Mouse (Mus musculus) ES-E14 (cell line): Measurements from ENCODE around the gene Paqr7. TPM values are rescaled to one million over a fixed set of nuclear protein-coding genes. Genes with fewer than 3 reads are reported as not detected.

Experiments used
- DNase-seq: peaks from one replicate; pipeline ENCODE4 v3.0.0-alpha.2; 2013; ENCODE audit warnings: low read depth, low spot score
- H3K27ac ChIP-seq: 2 replicates; pipeline ENCODE4 v1.5.1; 2012; ENCODE audit warnings: low read depth, mild to moderate bottlenecking, low read length, moderate library complexity, mixed read lengths; ENCODE audit not compliant: poor library complexity, insufficient read depth, severe bottlenecking
- H3K36me3 ChIP-seq: 2 replicates; pipeline ENCODE4 v1.6.1; 2012; ENCODE audit warnings: mild to moderate bottlenecking, low read length, moderate library complexity, mixed read lengths; ENCODE audit not compliant: control insufficient read depth, poor library complexity, insufficient read depth, severe bottlenecking
- H3K4me1 ChIP-seq, 2 experiments: fragments of 150-350 bp in 1 of 2; sonication (generic) in 1 of 2; 2 replicates each; pipeline ENCODE4 v1.6.1; 2012; ENCODE audit warnings: low read length in 2 of 2, mild to moderate bottlenecking in 1 of 2, mixed read lengths in 1 of 2; ENCODE audit not compliant: control insufficient read depth in 2 of 2, insufficient read depth in 2 of 2, poor library complexity in 1 of 2
- H3K4me3 ChIP-seq, 2 experiments: fragments of 150-350 bp in 1 of 2; sonication (generic) in 1 of 2; 2 replicates each; pipeline ENCODE4 v1.5.1; 2012; ENCODE audit warnings: low read length in 2 of 2, low read depth in 1 of 2, mild to moderate bottlenecking in 1 of 2, mixed read lengths in 1 of 2; ENCODE audit not compliant: insufficient read depth in 1 of 2, poor library complexity in 1 of 2, severe bottlenecking in 1 of 2
- H3K9ac ChIP-seq: 2 replicates; pipeline ENCODE4 v1.6.1; 2012; ENCODE audit warnings: low read depth, mild to moderate bottlenecking, low read length, mixed read lengths; ENCODE audit not compliant: poor library complexity, insufficient read depth, severe bottlenecking
- H3K9me3 ChIP-seq: fragments of 150-350 bp; sonication (generic); 2 replicates; pipeline ENCODE4 v1.6.1; 2012; ENCODE audit warnings: low read depth, mild to moderate bottlenecking, low read length; ENCODE audit not compliant: control insufficient read depth, insufficient read depth
- CHD2 ChIP-seq: IDR thresholded peaks from 2 replicates; pipeline ENCODE4 v1.6.1; 2014; ENCODE audit warnings: mild to moderate bottlenecking, low read depth, low read length, inconsistent platforms
- HCFC1 ChIP-seq: IDR thresholded peaks from 2 replicates; pipeline ENCODE4 v1.6.1; 2012; ENCODE audit warnings: low read length, inconsistent platforms, borderline replicate concordance; ENCODE audit not compliant: insufficient read depth
- MAFK ChIP-seq: IDR thresholded peaks from 2 replicates; pipeline ENCODE4 v1.6.1; 2014; ENCODE audit warnings: mild to moderate bottlenecking, low read depth, low read length, inconsistent platforms; ENCODE audit not compliant: insufficient read depth
- ZC3H11A ChIP-seq: IDR thresholded peaks from 2 replicates; pipeline ENCODE4 v1.6.1; 2012; ENCODE audit warnings: low read depth, mild to moderate bottlenecking, inconsistent platforms, low read length, borderline replicate concordance
- ZNF384 ChIP-seq: IDR thresholded peaks from 2 replicates; pipeline ENCODE4 v1.6.1; 2012; ENCODE audit warnings: low read depth, low read length, inconsistent platforms
- in situ Hi-C, 2 experiments: fragments of 600-800 bp; cut with MboI; formaldehyde crosslinking; loops; one replicate each; pipeline ENCODE4 v1.15.1; 2025; ENCODE audit warnings: low sequenced_read_pairs in 2 of 2, inconsistent platforms in 1 of 2; ENCODE audit not compliant: unreplicated experiment in 2 of 2
- total RNA-seq: library from RNA; depleted of rRNA; stranded (reverse); fragments of 300-350 nt; gene quantifications from 2 replicates; pipeline ENCODE4 v1.2.3, GENCODE M21; 2012

Paqr7 gene
- total RNA-seq, 1 experiment = 4.8 TPM

DNA sequence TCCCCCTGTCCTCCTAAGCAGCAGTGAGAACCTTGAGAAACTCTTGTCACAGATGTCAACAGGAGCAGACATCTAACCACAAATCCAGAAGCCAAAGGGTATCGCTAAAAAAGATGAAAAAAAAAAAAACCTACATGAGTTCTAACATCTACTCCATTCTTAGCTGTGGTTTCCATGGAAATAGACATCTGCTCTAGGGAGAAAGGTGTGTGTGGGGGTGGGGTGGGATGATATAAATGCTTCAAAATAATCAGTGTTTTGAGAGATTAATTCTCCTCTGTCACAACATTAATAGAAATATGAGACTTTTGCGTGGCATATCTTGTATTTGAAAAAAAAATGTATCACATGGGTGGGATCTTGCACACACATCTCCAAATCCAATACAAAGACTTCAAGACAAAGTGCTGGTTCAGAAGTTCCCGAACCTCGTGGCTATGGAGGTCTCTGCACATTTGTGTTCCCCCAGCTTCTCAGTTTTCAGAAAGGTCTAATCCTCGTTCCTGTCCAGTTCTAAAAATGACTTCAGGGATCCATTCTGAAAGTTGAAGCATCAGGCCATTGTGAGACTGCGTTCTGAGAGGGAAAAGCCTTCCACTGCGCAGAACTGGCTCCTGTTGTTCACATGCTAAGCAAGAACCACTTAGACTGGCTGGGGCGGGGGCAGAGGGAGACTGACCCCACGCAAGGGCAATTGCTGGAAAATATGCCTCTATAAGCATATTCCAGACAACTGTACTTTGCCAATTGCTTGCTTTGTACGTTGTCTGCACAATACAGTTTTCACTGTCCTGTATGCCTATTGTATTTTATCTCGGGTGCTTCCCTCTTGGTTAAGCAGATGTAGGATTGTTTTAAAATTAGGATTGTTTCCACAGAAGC is 29.9 kb upstream of the Paqr7 start:
- Histone ChIP-seq H3K4me1 (peaks cover 9 to 10% of the 10 kb centered on the region in 2 experiments; a peak in 3 of 4 replicates), H3K9me3 (no peaks in the 10 kb centered on the region), H3K9ac (peak overlapping the region; percentile 40; the same call in 1 of the 2 replicates), H3K27ac (peak overlapping the region; percentile 100; the same call in 1 of the 2 replicates), H3K4me3 (peak overlapping the region; percentile 1 to 68; a peak in 3 of 4 replicates), H3K36me3 (peaks cover 6% of the 10 kb centered on the region)
- in situ Hi-C loops = no loop called here
- no peak for DNase-seq
- TF ChIP-seq ZNF384 (no peak), ZC3H11A (no peak), MAFK (no peak), CHD2 (no peak), HCFC1 (no peak)

DNA sequence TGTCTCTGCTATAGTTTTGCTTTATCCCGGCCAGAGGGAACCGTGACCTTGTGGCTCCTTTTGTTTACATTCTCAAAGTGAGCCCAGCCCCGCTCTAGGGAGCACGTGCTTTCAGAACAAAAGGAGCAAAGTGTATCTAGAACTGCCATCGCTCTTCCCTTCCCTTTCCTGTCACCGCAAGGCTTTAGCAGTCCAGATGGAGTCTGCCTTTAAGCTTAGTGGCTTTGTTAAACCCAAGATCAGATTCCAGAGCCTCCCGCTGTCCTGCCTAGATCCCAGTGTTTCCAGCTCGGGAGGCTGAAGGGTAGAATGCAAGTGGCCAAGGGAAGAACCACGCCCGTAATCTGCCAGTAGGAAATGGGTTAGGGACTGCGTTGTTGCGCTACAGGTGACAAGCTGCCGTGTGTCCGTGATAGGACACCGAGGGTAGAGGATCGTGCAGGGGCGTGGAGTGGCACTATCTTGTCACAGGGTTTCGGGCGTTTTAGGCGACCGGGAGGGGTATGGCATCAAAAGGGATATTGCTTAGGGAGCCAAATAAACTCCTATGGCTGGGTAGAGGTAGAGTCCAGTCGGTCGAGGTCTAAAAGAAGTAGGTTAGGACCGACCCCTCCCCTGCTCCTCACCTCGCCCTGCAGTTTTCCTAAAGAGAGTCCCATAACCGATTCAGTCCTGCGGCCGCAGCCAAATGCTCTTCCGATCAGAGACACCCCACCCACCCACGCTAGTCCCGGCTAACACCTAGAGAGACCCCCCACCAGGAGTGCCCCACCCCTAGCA is 28.9 kb upstream of the Paqr7 start:
- in situ Hi-C loops = no loop called here
- H3K27ac ChIP-seq = peak overlapping the region; percentile 100
- peaks cover 10% of the 10 kb centered on the region for H3K36me3 ChIP-seq
- H3K4me1 ChIP-seq = peaks cover 10 to 12% of the 10 kb centered on the region in 2 experiments; a peak in 3 of 4 replicates
- H3K4me3 ChIP-seq = peak overlapping the region; percentile 68 to 92
- peak overlapping the region; percentile 65 for H3K9ac ChIP-seq
- peak; percentile 68 for DNase-seq
- no peak for TF ChIP-seq ZNF384
- no peak for TF ChIP-seq CHD2
- no peaks in the 10 kb centered on the region for H3K9me3 ChIP-seq

DNA sequence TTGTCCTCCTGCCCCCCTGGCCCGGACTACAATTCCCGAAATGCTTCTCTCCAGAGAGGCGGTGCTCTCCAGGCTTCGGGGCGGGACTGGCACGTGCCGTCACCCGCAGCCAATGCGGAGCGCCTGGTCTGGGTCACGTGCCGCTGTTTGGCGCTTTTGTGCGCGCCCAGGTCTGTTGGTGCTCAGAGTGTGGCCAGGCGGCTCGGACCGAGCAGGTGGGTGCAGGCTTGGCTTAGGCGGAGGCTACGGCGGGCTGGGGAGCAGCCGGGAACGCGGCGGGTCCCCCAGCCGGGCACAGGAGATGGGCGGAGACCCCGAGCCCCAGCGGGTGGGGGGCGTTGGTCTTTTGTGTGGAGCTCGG is 28.3 kb upstream of the Paqr7 start, which contains the start of gene Stmn1:
TSS of gene Stmn1 (plus strand) at position 106 of the 361 bp plus-strand sequence.
- Histone ChIP-seq H3K9ac (peak within 1 kb of the TSS; percentile 89), H3K4me1 (peaks cover 10 to 12% of the 10 kb centered on the region in 2 experiments; a peak in 3 of 4 replicates), H3K9me3 (no peaks in the 10 kb centered on the region), H3K36me3 (peaks cover 14% of the 10 kb centered on the region), H3K4me3 (peak within 1 kb of the TSS; percentile 88 to 92), H3K27ac (peak within 1 kb of the TSS; percentile 100)
- no peak for TF ChIP-seq ZNF384
- TF ChIP-seq HCFC1 = peak; percentile 88
- TF ChIP-seq MAFK = no peak
- peak; percentile 94 for DNase-seq
- in situ Hi-C loops = no loop called here

DNA sequence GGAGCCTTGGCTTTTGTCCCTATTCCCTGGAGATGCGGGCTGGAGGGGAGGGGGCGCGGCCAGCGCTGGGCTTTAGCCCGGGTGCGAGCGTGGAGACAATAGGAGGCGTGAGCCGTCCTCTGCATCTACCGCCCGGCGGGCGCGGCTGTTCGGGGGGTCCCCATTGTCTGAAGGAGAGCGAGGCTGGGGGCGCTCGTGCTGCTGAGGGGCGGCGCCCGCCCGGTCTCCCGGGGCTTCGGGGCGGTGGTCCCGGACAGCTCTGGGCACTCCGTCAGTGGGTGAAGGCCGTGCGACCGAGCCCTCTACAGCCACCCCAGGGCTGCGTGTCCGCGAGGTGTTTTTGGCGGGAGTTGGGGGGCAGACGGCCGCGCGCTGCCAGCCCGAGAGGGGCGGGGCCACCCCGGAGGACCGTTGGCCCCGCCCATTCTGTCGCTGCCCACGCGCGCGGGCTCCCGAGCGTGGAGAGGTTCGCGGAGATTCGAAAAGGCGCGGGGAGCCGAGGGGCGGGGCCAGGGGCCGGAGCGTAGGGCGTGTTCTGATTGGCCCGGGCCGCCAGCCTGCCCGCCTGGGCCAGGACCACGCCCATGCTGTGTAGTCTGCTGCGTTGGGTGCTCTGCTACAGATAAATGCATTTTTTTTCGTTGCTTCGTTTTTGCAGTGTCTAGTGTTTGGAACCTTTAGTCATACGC is 27.8 kb upstream of the Paqr7 start:
- in situ Hi-C loops = no loop called here
- H3K27ac ChIP-seq = peak overlapping the region; percentile 100
- H3K4me3 ChIP-seq = peak overlapping the region; percentile 88 to 92
- no peak for TF ChIP-seq ZC3H11A
- no peak for TF ChIP-seq CHD2
- TF ChIP-seq MAFK = no peak
- TF ChIP-seq ZNF384 = no peak
- TF ChIP-seq HCFC1 = no peak
- peaks cover 10 to 12% of the 10 kb centered on the region in 2 experiments; a peak in 3 of 4 replicates for H3K4me1 ChIP-seq
- peak overlapping the region; percentile 89 for H3K9ac ChIP-seq
- DNase-seq = peak; percentile 80
- H3K36me3 ChIP-seq = peaks cover 16% of the 10 kb centered on the region
- H3K9me3 ChIP-seq = no peaks in the 10 kb centered on the region
